Mouse (Mus musculus) embryonic facial prominence, embryonic 15.5 days (tissue): Measurements from ENCODE around the gene Pnpla1. TPM values are rescaled to one million over a fixed set of nuclear protein-coding genes. Genes with fewer than 3 reads are reported as not detected.

Source experiments
- polyA plus RNA-seq: library from polyadenylated mRNA; unstranded; fragments of >200 nt; fragmentation: Nextera tagmentation; extraction: Ambion mirVana; gene quantifications from 2 replicates; pipeline ENCODE4 v1.2.1, GENCODE M21; 2015

Pnpla1 gene
- polyA plus RNA-seq, 1 experiment from 2014 or later, result 7.9 TPM

Other genes with a start within 250 kb of the Pnpla1 start
- gene Srpk1, start 235.7 kb upstream of the Pnpla1 start, polyA plus RNA-seq, result 87.9 and 93.9 TPM in 2 replicates
- gene Slc26a8, start 168.2 kb upstream of the Pnpla1 start, polyA plus RNA-seq, result 0.35 and 0.80 TPM in 2 replicates
- gene Mapk14, start 167.1 kb upstream of the Pnpla1 start, polyA plus RNA-seq, result 46.7 and 48.1 TPM in 2 replicates
- gene AC170998.1, start 132.3 kb upstream of the Pnpla1 start, polyA plus RNA-seq, result 2.3 and 3.4 TPM in 2 replicates
- gene Mapk13, start 89.1 kb upstream of the Pnpla1 start, polyA plus RNA-seq, result 107 and 118 TPM in 2 replicates
- 11.2 and 13.4 TPM in 2 replicates for gene Brpf3, start 57.3 kb upstream of the Pnpla1 start, polyA plus RNA-seq
- gene 4930539E08Rik, start 56.9 kb downstream of the Pnpla1 start, polyA plus RNA-seq, result 0.28 and 0.45 TPM in 2 replicates
- gene Pxt1, start 85.4 kb downstream of the Pnpla1 start, polyA plus RNA-seq, result 0.21 TPM in 1 of 2 replicates, not detected in the other
- 88.2 and 90.9 TPM in 2 replicates for gene Kctd20, start 93.5 kb downstream of the Pnpla1 start, polyA plus RNA-seq
- gene Stk38, start 149.6 kb downstream of the Pnpla1 start, polyA plus RNA-seq, result 111 and 122 TPM in 2 replicates
- 485 and 487 TPM in 2 replicates for gene Srsf3, start 174.2 kb downstream of the Pnpla1 start, polyA plus RNA-seq
- gene Cdkn1a, start 232.6 kb downstream of the Pnpla1 start, polyA plus RNA-seq, result 347 and 357 TPM in 2 replicates